Mouse (Mus musculus) adrenal gland, adult 2 months (tissue): ENCODE measurements around the gene Ap1s1. TPM values are rescaled to one million over a fixed set of nuclear protein-coding genes. Genes with fewer than 3 reads are reported as not detected.

Experiments
- DNase-seq: peaks from one replicate; pipeline ENCODE4 v3.0.0; 2021
- microRNA-seq, 2 experiments: library from miRNA; unstranded; fragments of <30 nt; microRNA quantifications; one replicate each; pipeline ENCODE4 v1.2.0; 2021
- polyA plus RNA-seq: library from polyadenylated mRNA; depleted of rRNA; stranded (reverse); fragments of >200 nt; gene quantifications from 2 replicates; pipeline ENCODE4 v1.2.3, GENCODE M21; 2012; rRNA removed
- total RNA-seq, 2 experiments: library from RNA; stranded (reverse); gene quantifications; 2 replicates each; pipeline ENCODE4 v1.2.3; 2021

The Ap1s1 gene
- total and polyA plus RNA-seq, 3 experiments, result 46.5 to 114 (median 75.4) TPM

- peak; percentile 76 for DNase-seq
Measured at GRCm38 (mm10) chr5:137025132-137025531, 20.8 kb downstream of the Ap1s1 start.

- DNase-seq, result no peak
Measured at GRCm38 (mm10) chr5:137024318-137024717, 21.6 kb downstream of the Ap1s1 start.

GRCm38 (mm10) chr5:137015913-137016312 lies 30.0 kb downstream of the Ap1s1 start:
- DNase-seq, result peak; percentile 83

- DNase-seq, result peak; percentile 77
Measured at GRCm38 (mm10) chr5:137012401-137012950, 33.5 kb downstream of the Ap1s1 start.

- peak; percentile 60 for DNase-seq
Measured at GRCm38 (mm10) chr5:137009988-137010387, 35.9 kb downstream of the Ap1s1 start.

GRCm38 (mm10) chr5:137007276-137007675 lies 38.7 kb downstream of the Ap1s1 start:
- DNase-seq, result no peak

GRCm38 (mm10) chr5:137000612-137001011 lies 45.3 kb downstream of the Ap1s1 start:
- no peak for DNase-seq

- DNase-seq, result no peak
Measured at GRCm38 (mm10) chr5:136999449-136999848, 46.5 kb downstream of the Ap1s1 start.

- DNase-seq, result no peak
Measured at GRCm38 (mm10) chr5:136989801-136990200, 56.1 kb downstream of the Ap1s1 start.

GRCm38 (mm10) chr5:136988420-136988819 lies 57.5 kb downstream of the Ap1s1 start:
- no peak for DNase-seq

- no peak for DNase-seq
Measured at GRCm38 (mm10) chr5:136987934-136988271, 58.0 kb downstream of the Ap1s1 start, which contains the start of gene Znhit1. TSS of gene Znhit1 (minus strand) at chr5:136988021.

GRCm38 (mm10) chr5:136987138-136987933 lies 58.6 kb downstream of the Ap1s1 start:
- peak; percentile 90 for DNase-seq

GRCm38 (mm10) chr5:136986695-136987137 lies 59.2 kb downstream of the Ap1s1 start, which contains the start of gene Plod3:
TSS of gene Plod3 (plus strand) at chr5:136987019.
- peak; percentile 95 for DNase-seq

Small RNA genes within 50 kb of the gene (microRNA-seq; reads per million reads assigned to microRNA genes)
- gene Mir702, result 24.2 to 48.8 reads per million in 2 experiments

Other genes starting within 250 kb of the Ap1s1 start
- not detected for gene Col26a1, start 162.9 kb downstream of the Ap1s1 start, total RNA-seq
- gene Col26a1, start 162.9 kb downstream of the Ap1s1 start, polyA plus RNA-seq, result 0.20 and 0.26 TPM in 2 replicates
- gene Ift22, start 138.0 kb downstream of the Ap1s1 start, total RNA-seq, result 10 to 100 TPM; 29.0 to 42.0 TPM
- gene Ift22, start 138.0 kb downstream of the Ap1s1 start, polyA plus RNA-seq, result 6.8 and 7.7 TPM in 2 replicates
- 100 to 1,000 TPM; 143 to 225 TPM for gene Fis1, start 92.9 kb downstream of the Ap1s1 start, total RNA-seq
- 136 and 184 TPM in 2 replicates for gene Fis1, start 92.9 kb downstream of the Ap1s1 start, polyA plus RNA-seq
- 10 to 100 TPM; 11.2 to 18.8 TPM for gene Cldn15, start 79.5 kb downstream of the Ap1s1 start, total RNA-seq
- gene Cldn15, start 79.5 kb downstream of the Ap1s1 start, polyA plus RNA-seq, result 19.7 and 20.2 TPM in 2 replicates
- gene Plod3, start 59.1 kb downstream of the Ap1s1 start, total RNA-seq, result 10 to 100 TPM; 68.5 to 74.3 TPM
- gene Plod3, start 59.1 kb downstream of the Ap1s1 start, polyA plus RNA-seq, result 75.6 and 86.3 TPM in 2 replicates
- gene Znhit1, start 58.1 kb downstream of the Ap1s1 start, total RNA-seq, result 100 to 1,000 TPM; 102 to 109 TPM
- 151 and 155 TPM in 2 replicates for gene Znhit1, start 58.1 kb downstream of the Ap1s1 start, polyA plus RNA-seq
- 10 to 100 TPM; 10.1 to 51.2 TPM for gene Vgf, start 19.7 kb downstream of the Ap1s1 start, total RNA-seq
- gene Vgf, start 19.7 kb downstream of the Ap1s1 start, polyA plus RNA-seq, result 5.3 and 7.0 TPM in 2 replicates
- 1 to 10 TPM; 3.9 to 5.3 TPM for gene Serpine1, start 26.1 kb upstream of the Ap1s1 start, total RNA-seq
- gene Serpine1, start 26.1 kb upstream of the Ap1s1 start, polyA plus RNA-seq, result 1.3 and 2.1 TPM in 2 replicates
- 10 to 100 TPM; 37.1 to 47.0 TPM for gene Trim56, start 70.1 kb upstream of the Ap1s1 start, total RNA-seq
- 13.3 and 19.6 TPM in 2 replicates for gene Trim56, start 70.1 kb upstream of the Ap1s1 start, polyA plus RNA-seq
- not detected for gene Muc3, start 103.2 kb upstream of the Ap1s1 start, total RNA-seq
- not detected in 2 replicates for gene Muc3, start 103.2 kb upstream of the Ap1s1 start, polyA plus RNA-seq
- under 1 TPM in 1 of 2 experiments, not detected in 1; 0.14 TPM for gene Muc3a, start 166.3 kb upstream of the Ap1s1 start, total RNA-seq
- gene Muc3a, start 166.3 kb upstream of the Ap1s1 start, polyA plus RNA-seq, result 0.30 and 0.63 TPM in 2 replicates
- gene Ache, start 241.4 kb upstream of the Ap1s1 start, total RNA-seq, result 10 to 100 TPM in 1 of 2 experiments, 1 to 10 TPM in 1; 5.8 to 12.0 TPM
- gene Ache, start 241.4 kb upstream of the Ap1s1 start, polyA plus RNA-seq, result 11.0 and 18.0 TPM in 2 replicates
- gene Ufsp1, start 248.5 kb upstream of the Ap1s1 start, total RNA-seq, result 10 to 100 TPM in 1 of 2 experiments, 1 to 10 TPM in 1; 9.6 to 15.3 TPM
- gene Ufsp1, start 248.5 kb upstream of the Ap1s1 start, polyA plus RNA-seq, result 29.8 and 37.9 TPM in 2 replicates